In the genomic region with DNA sequence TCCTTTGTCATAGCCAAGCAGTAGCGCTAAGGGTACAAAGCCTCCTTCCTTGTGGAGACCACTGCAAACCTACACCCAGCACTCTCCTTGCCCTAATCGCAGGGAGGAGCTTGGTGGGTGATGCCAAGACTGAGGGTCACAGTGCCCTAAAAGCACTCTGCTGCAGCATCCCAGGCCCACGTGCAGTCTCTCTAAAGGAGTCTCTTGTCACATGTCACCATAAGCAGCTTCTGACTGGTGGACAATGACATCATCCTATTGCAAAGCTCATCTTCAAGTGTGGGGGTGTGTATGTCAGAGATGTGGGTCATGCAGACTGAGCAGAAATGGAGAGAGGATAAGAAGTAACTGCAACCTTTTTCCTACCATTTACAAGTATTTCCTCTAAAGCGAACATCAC, we compare ENCODE assay signal across 8 mouse cellular contexts. TPM values are rescaled to one million over a fixed set of nuclear protein-coding genes. Genes with fewer than 3 reads are reported as not detected.
DNase-seq lines count a peak whose midpoint lies in the region; ATAC-seq lines count a peak whose summit lies in the region.
"Had no signal": no experiment of that assay in that cellular context is flagged by ENCODE, and none has a peak within 500 bp of the region (broad histone marks: within the 10 kb centered on the region; RNA-seq: fewer than 3 reads in every experiment).

No protein-coding gene starts in this region.

- H3K36me3 ChIP-seq in embryonic facial prominence, embryonic 10.5 days (replicated peaks), result peaks cover 53% of the 10 kb centered on the region
- H3K36me3 ChIP-seq: liver, embryonic 15.5 days had no signal

- 75% methylated on average over 4 of the region's 4 CpGs for WGBS in embryonic facial prominence, embryonic 10.5 days

- peak overlapping the region; percentile 98; the same call in 1 of the 2 replicates for H3K4me3 ChIP-seq in embryonic facial prominence, embryonic 10.5 days

- ATAC-seq in activated CD4-positive, CD25-positive, alpha-beta regulatory T cell, adult 4 months, result no peak
- ATAC-seq in granulocyte monocyte progenitor cell, adult 5-6 weeks (replicated peaks; ENCODE audit: poor library complexity, severe bottlenecking), result no peak

- no peaks in the 10 kb centered on the region for H3K27me3 ChIP-seq in embryonic facial prominence, embryonic 10.5 days (replicated peaks; ENCODE audit: low read depth, poor library complexity, severe bottlenecking)

- peak; percentile 40 for DNase-seq in ovary, adult 18-20 months (ENCODE audit: low spot score)
- no peak for DNase-seq in ovary, postnatal 10 days (ENCODE audit: low spot score)
- no peak for DNase-seq in embryonic facial prominence, embryonic 10.5 days (ENCODE audit: low spot score)
- peak; percentile 66 to 93 for DNase-seq in left cerebral cortex, postnatal 25 days (ENCODE audit: low spot score in 2 of 2)
- DNase-seq in telencephalon, adult 2 months (ENCODE audit: low read depth, low spot score), result peak; percentile 93

- no peak overlapping the region for H3K27ac ChIP-seq in embryonic facial prominence, embryonic 10.5 days (replicated peaks)
- H3K27ac ChIP-seq: liver, embryonic 15.5 days had no signal

- peaks cover 48% of the 10 kb centered on the region for H3K4me1 ChIP-seq in embryonic facial prominence, embryonic 10.5 days

- no peaks in the 10 kb centered on the region for H3K9me3 ChIP-seq in embryonic facial prominence, embryonic 10.5 days
- H3K9me3 ChIP-seq: liver, embryonic 15.5 days had no signal

- intact Hi-C loops in left cerebral cortex, postnatal 25 days (cut with DNase I), result no loop called here

RNA-seq across cellular contexts. Expression of a gene that starts 3.9 kb away (rescaled TPM):
- 12.6 and 13.3 TPM in 2 replicates for polyA plus RNA-seq in embryonic facial prominence, embryonic 10.5 days (2016; fragmentation: Nextera tagmentation; extraction: Ambion mirVana)
- total RNA-seq in left cerebral cortex, postnatal 25 days (2021), result 100 to 1,000 TPM in 1 of 2 experiments, 10 to 100 TPM in 1; 93.5 to 110 TPM
- polyA plus RNA-seq in activated CD4-positive, CD25-positive, alpha-beta regulatory T cell, adult 4 months (2017; shearing (Covaris generic)), result 10 to 100 TPM; 19.7 to 24.1 TPM
- total RNA-seq in granulocyte monocyte progenitor cell, adult 5-6 weeks (2014; fragmentation: Nextera tagmentation), result 12.2 and 35.5 TPM in 2 replicates
- 29.3 and 31.4 TPM in 2 replicates for total RNA-seq in granulocyte monocyte progenitor cell, adult 5-6 weeks (2017)

RNA-seq across cellular contexts. Expression of a gene that starts 39.1 kb away (rescaled TPM):
- polyA plus RNA-seq in embryonic facial prominence, embryonic 10.5 days (2016; fragmentation: Nextera tagmentation; extraction: Ambion mirVana), result 200 and 206 TPM in 2 replicates
- total RNA-seq in left cerebral cortex, postnatal 25 days (2021), result 100 to 1,000 TPM in 1 of 2 experiments, 10 to 100 TPM in 1; 99.7 to 104 TPM
- 10 to 100 TPM; 51.0 to 72.3 TPM for polyA plus RNA-seq in activated CD4-positive, CD25-positive, alpha-beta regulatory T cell, adult 4 months (2017; shearing (Covaris generic))
- total RNA-seq in granulocyte monocyte progenitor cell, adult 5-6 weeks (2014; fragmentation: Nextera tagmentation), result 117 and 123 TPM in 2 replicates
- total RNA-seq in granulocyte monocyte progenitor cell, adult 5-6 weeks (2017), result 86.2 and 87.3 TPM in 2 replicates

RNA-seq across cellular contexts. Expression of a gene that starts 46.4 kb away (rescaled TPM):
- 0.41 and 0.61 TPM in 2 replicates for polyA plus RNA-seq in embryonic facial prominence, embryonic 10.5 days (2016; fragmentation: Nextera tagmentation; extraction: Ambion mirVana)
- 1 to 10 TPM; 4.7 to 5.0 TPM for total RNA-seq in left cerebral cortex, postnatal 25 days (2021)
- polyA plus RNA-seq in activated CD4-positive, CD25-positive, alpha-beta regulatory T cell, adult 4 months (2017; shearing (Covaris generic)), result 10 to 100 TPM; 20.6 to 29.5 TPM
- 35.2 and 36.8 TPM in 2 replicates for total RNA-seq in granulocyte monocyte progenitor cell, adult 5-6 weeks (2014; fragmentation: Nextera tagmentation)
- total RNA-seq in granulocyte monocyte progenitor cell, adult 5-6 weeks (2017), result 14.7 and 20.8 TPM in 2 replicates

Comparison
In these comparisons a context has a peak if more than half of its experiments do, and no peak if none do; other contexts are left out.
1. DNase-seq: peak in ovary, adult 18-20 months (single experiment), left cerebral cortex, postnatal 25 days (2 of 2) and telencephalon, adult 2 months (single experiment); none in ovary, postnatal 10 days (single experiment) and embryonic facial prominence, embryonic 10.5 days (single experiment).